Mouse (Mus musculus) embryo, embryonic 11.5 days (tissue): ENCODE measurements around the gene Necap1.
A peak's percentile ranks its signal among the peaks of the same experiment; 100 is the strongest.

Experiments used
- DNase-seq: peaks from one replicate; pipeline ENCODE4 v3.0.0-alpha.2; 2012; ENCODE audit warnings: low read depth, low spot score

The Necap1 gene

DNA sequence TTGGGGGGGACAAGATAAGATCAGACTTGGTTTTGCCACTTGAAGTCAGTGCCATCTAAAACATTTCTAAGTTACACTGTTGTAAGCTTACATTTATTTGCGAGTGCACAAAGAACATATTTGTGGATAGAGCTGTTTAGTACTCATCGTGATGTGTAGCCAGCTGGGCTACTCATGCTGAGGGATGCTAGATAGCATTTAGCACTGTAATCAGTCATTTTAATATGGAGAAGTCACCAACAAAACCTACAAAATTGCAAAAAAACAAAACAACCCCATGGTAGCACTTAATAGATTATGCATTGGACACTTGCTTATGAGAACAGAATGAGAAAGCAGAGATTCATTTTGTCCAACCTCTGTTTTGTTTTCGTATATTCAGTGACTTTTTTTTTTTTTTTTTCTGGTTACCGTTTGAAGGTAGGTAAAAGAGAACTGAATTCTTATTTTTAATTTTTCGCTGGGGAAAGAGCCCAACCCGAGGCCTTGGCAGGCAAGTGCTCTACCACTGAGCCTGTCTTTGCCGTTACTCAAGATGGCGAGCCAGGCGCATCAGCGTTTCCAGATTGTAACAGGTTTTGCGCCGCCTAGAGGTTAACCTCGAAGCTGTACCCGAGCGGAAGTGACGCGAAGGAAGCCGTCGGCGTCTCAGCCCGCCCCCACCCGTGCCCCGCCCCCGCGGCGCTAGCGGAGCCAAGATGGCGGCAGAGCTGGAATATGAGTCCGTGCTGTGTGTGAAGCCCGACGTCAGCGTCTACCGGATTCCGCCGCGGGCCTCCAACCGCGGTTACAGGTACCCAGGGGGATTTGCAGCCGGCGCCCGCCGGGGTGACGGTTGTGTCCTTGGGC, at the start of gene Necap1:
Gene Necap1, plus strand, starts transcription at position 604 of the 849 bp plus-strand sequence.
- peak; percentile 92 for DNase-seq

DNA sequence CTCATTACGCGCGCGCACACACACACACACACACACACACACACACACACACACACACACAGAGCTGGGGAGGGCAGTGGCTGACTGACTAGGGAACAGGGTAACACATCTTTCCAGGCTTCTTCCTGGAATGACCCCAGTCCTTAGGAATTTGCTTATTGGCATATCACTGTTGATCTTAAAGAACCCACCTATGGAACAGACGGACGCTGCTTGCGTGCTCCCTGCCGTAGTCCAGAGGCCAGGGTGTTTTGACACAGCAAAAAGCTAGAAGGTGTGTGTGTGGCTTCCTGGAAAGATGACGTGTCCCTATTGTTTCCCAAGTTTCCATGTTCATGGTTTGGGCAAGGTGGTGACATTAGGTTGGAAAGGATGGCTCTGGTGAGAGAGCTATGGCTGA, 49.1 kb upstream of the Necap1 start:
- DNase-seq: no peak

DNA sequence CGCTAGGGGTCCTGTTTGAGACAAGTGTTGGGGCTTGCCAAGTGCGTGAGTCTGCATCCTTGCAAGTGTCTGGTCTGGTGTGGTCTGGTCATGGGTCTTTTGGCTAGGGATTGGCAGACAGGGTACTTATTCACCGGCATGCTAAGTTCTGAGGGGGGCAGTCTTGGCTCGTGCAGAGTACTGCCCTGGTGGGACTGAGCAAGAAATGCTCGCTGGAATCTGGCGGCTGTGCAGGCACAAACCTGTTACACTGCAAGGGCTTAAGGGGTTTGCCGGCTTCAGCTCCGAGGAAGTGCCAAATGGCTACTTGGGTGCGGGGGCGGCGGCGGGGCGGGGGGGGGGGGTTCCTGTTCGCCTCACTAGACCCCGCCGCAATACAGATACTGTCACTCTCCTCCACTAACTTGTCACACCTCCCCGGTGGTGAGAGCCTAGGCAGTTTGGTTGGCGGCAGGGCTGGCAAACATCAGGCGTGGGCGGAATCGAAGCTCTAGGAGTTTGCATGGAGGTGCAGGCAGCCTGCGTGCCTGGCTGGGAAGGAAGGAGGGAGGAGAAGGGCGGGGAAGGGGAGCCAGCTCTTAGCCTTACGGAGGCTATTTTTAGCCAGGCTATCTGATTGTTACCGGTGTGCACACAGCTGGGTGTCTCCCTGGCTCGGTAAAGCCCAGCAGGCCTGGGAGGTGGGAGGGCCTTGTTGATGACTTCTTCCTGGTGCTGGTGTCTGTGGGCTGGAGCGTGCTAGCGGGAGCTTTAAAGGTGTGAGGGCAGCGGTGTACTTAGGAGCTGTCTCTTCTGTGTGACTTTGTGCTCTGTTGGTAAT, 48.1 kb upstream of the Necap1 start:
- DNase-seq: peak; percentile 47

DNA sequence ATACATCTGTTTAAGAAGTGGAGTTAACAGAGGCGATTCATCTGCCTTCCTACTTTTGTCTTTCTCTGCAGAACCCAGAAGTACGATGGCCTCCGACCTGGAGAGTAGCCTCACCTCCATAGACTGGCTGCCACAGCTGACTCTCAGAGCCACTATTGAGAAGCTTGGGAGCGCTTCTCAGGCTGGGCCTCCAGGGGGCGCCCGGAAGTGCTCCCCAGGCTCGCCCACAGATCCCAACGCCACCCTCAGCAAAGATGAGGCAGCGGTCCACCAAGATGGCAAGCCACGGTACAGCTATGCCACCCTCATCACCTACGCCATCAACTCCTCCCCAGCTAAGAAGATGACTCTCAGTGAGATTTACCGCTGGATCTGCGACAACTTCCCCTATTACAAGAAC, 46.2 kb upstream of the Necap1 start:
- DNase-seq: no peak

DNA sequence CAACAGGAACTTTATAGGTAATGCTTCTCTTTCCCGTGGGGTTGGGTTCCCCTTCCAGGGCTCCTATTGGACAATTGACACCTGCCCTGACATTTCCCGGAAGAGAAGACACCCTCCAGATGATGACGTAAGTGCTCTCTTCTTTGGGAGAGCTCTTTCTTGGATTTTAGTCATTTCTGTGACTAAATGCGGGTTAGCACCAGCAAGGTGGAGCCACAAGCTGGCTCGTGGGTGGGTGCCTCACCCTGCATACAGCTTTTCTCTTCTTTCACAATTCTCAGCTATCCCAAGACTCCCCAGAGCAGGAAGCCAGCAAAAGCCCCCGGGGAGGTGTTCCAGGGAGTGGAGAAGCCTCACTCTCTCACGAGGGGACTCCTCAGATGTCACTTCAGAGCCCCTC, 41.4 kb upstream of the Necap1 start:
- DNase-seq: no peak

DNA sequence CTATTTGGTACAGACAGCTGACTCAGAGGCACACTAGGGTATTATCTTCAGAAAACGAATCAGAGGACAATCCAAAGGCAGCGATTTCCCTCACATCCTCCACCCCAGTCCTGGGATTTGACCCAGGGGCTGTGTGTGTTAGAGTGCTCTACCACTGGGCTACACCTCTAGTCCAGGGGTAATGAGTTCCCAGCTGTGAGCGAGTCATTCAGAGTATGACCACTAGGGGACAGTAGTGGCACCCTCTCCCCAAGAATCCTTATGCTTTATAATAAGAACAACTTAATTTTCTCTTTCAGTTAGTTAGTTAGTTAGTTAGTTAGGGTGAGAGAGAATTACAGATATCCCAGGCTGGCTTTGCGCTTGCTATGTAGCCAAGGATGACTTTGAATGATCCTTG, 39.9 kb upstream of the Necap1 start:
- DNase-seq: no peak

DNA sequence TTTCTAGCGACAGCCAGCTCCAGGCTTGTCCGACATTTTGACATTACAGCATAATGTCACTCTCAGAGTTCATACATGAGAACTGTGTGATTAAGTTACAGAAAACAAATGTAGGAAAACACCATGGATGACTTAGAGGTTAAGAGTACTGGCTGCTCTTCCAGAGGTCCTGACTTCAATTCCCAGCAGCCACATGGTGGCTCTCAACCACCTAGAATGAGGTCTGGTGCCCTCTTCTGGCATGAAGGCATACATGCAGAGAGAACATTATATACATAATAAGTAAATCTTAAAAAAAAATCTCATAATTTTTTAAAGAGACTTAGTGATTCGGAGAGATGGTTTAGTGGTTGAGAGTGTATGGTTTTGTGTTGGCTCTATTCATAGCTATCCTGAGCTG, 37.3 kb upstream of the Necap1 start:
- DNase-seq: no peak

DNA sequence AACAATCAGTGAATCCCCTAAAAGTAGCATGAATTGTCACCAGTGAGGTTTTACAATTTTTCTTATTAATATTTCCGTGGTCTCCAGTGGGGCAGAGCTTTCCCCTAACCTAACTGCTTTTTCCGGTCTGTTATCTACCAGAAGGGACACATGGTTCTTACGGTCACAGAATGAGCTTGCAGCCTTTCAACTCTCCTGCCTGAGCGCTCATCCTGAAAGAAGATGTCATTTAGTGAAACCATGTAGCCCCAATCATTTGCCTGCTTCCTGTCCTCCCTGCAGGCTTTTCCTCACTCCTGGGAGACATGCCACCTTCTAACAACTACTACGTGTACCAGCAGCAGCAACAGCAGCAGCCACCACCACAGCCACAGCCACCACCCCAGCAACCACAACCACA, 36.7 kb upstream of the Necap1 start:
- no peak for DNase-seq

DNA sequence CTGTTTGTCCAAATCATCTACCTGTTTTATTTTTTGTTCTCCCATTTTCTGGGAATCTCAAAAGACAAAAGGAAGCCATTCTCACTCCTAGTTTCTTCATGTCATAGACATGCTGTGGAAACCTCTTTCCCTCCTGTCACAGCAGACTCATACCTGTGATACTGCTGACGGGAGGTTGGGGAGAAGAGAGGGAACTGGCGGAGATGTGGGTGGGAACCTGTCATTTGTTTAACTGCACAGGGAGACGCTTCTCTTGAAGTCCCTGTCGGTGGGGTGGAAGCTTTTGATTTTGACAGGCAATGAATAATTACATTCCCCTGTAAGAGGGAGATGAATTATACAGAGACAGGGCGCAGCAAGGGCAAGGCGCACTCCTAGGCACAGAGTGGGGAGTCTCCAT, 30.5 kb upstream of the Necap1 start:
- DNase-seq: no peak

DNA sequence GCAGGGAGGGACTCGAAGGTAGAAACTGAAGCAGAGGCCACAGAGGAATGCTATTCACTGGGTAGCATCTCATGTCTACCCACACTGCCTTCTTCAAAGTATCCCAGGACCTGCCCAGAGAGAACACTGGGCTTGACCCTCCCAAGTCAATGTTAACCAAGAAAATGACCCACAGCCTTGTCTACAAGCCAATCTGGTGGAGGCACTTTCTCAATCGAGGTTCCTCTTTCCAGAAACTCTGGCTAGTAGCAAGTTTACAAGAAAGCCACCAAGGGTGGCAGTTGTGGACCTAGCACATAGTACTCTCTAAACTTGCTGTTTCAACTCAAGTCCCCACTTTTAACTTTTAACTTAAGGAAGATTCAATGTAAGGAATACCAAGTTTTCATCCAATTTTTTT, 21.6 kb upstream of the Necap1 start:
- DNase-seq: no peak

DNA sequence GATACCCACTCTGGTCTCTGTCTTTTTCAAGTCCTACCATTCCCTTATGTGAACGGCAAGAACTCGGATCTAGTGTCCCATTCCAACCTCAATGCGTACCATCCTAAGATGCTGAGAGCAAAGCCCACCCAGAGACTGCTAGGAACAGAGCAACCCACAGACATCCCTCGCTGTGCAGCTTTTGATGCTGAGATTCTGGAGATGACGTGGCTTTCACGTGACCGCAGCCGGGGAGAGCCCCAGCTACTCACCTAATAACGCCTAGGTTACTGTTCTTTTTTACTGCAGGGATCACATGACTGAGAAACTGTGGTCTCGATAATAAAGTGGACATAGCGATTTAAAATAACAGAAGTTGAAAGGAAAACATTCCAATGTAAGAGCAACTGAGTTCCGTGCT, 19.7 kb upstream of the Necap1 start:
- DNase-seq: no peak

DNA sequence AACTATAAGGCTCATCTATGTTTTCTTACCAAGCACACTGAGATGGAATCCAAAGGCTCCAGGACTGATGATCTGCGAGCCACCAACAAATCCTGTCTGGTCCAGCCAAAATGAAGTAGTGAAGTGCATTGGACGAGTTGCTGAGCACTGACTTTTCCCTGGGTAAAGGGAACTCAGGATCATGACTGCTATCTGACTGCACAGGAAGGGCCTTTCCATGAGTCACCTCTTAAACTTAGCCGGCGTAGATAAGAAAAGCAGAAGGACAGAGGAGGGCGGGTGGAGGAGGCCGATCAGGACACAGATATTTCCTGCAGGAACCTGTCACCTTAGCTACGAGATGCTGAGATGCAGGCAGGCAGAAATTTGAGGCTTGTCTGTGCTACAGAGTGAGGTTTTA, 18.3 kb upstream of the Necap1 start, which contains the start of gene C3ar1:
Gene C3ar1, minus strand, starts transcription at position 207 of the 400 bp plus-strand sequence.
- DNase-seq: no peak

DNA sequence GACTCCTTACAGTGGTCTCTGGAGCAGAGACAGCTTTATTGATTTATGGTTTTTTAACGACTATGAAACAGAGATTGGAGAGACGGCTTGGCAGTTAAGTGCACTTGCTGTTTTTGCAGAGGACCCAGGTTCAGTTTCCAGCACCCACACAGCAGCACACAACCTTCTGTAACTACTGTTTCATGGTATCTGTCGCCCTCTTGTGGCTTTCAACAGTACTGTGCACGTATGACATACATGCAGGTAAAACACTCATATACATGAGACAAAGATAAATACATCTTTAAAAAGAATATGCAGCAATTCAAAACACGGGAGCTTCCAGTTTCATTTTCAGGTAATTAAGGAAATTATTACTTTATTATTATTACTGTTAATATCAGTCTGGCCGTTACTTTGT, 11.8 kb upstream of the Necap1 start:
- no peak for DNase-seq

DNA sequence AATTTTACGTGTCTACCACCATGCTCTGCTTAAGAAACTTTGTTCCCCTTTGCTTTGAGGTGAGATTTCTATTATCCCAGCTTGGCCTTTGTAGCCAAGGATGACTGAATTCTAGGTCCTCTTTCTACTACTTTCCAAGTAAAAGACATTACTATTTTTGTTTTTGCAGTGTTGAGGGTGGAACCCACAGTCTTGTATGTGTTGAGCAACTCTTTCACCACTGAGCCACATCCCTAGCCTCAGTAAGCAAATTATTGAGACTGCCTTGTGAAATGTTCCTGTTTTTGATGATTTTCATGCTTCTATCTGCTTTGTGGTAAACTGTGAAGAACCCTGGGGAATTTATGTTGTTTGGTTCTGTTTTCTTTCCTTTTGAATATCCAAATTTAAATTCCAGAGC, 11.4 kb upstream of the Necap1 start:
- DNase-seq: no peak

DNA sequence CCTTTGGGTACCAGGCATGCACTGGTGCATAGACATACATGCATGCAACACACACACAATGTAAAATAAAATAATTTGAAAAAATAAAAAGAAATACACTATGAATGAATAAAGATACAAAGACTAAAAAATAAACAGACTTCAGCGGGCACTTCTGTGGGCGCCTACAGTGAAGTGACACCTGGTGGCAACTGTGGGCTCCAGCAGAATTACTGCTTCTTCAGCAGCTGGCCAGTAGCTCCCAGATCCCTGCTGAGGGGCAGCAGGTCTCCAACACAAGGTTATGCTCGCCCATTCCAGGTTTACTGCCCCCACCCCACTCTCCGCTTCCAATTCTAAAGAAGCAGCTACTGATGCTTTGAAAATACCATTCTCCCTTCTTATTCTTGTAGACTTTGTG, 6.4 kb upstream of the Necap1 start:
- no peak for DNase-seq

DNA sequence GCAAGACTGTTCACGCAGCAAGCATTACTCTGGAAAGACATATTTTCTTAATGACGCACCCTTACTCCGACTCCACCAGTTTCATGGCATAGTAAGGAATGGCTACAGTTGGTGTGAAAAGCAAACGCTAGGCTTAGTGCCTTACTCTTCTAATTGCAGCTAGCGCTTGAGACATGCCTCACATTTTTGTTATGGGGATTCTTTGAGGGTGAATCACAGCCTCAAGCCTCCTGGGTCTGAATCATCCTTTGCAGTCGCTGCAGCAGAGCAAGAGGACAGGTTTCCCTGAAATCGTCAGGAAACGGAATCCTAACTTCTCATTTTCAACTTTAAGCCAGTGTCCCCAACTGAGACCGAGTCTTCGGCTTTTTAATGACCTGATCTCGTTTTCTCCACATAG, 4.4 kb upstream of the Necap1 start:
- DNase-seq: no peak

DNA sequence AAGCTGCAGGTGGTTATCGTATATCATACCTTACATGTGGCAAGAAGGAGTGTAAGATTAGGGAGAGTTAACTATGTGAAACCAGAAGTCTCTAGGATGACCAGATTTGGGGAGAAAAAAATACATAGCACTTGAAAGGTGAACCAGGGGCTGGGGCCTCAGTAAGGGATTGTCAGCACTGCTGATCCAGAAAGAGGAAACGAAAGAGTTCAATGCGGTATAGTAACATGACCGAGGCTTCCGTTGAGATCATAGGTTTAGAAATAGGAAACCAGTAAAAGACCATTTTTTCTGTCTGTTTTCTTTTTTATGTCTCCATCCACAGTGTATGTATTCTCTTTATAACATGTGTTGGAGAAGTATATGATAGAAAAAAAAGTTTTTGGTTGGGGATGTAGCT, 1.5 kb upstream of the Necap1 start:
- no peak for DNase-seq

DNA sequence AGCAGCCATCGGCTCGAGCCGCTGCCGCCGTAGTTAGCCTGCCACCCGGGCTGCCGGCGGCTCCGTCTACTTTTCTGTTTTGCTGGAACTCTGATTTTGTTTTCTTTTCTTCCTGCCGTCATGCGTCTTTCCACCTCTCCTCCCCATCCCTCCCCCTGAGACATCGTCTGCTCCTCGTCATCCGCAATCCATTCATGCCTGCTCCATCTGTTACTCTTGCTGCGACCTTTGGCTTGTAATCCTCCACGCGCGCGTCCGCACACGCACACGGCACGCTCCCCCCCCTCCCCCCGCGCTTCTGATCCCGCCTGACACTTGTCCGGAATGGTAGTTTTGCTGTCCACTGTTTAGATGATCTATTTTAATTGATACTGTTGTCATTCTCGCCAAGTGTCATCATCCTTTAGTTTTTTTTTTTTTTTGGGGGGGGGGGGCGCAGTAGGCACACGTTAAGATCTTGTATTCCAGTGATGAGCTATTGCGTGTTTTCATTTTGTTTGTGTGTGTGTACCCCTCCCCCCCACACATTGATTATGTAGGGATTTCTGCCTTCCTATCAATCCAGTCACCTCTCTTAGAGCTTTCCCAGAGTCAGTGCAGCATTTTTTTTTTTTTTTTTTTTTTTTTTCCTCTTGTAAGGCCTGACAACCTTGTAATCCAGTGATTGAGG, 581 bp downstream of the Necap1 start:
- DNase-seq: peak; percentile 32

DNA sequence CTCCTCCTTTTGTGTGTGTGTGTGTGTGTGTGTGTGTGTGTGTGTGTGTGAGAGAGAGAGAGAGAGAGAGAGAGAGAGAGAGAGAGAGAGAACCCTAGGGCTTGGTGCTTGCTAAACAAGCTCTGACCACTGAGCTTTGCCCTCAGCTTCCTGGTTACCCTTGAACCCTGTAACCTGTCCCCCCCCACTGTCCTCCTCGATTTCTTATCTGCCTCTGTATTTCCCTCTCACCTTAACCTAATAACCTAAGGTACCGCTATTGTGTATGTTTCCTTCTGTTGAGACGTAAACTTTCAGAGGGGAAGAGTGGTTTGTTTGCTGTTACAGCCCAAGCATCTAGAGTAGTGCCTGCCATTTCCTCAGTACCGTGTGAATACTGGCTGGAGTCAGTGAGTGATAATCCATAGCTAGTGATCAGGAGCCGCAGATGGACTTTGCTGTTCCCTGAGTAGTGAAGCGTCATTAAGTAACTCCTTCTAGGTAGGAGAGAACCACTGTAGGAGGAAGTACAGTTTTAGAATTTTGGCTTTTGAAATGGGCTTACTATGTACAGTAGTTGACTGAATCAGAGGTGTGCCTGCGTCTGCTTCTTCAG, 5.0 kb downstream of the Necap1 start:
- DNase-seq: no peak

DNA sequence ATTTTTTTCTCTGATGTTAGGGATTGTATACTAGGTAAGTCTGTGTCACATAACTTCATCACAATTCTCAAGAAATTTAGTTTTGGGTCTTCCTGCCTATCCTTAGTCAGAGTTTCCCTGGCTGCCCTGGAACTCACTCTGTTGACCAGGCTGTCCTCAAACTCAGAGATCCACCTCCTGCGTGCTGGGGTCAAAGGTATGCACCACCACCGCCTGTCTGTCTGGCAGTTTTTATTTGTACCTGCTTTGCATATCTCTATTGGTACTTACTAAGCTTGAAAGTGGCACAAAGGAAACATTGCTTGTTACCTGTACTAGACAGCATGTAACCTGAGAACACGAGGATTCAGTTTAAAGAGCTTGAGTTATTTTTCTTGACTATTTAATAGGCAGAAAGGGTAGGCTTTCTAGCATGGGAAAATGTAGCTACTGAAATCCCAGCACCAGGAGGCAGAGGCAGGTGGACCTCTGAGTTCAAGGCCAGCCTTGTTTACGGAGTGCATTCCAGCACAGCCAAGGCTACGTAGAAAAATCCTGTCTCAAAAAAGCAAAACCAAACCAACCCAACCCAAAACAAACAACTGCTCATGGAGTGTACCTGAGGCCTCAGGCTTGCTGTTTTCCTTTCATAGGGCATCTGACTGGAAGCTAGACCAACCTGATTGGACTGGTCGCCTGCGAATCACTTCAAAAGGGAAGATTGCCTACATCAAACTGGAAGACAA, 5.7 kb downstream of the Necap1 start:
- no peak for DNase-seq

DNA sequence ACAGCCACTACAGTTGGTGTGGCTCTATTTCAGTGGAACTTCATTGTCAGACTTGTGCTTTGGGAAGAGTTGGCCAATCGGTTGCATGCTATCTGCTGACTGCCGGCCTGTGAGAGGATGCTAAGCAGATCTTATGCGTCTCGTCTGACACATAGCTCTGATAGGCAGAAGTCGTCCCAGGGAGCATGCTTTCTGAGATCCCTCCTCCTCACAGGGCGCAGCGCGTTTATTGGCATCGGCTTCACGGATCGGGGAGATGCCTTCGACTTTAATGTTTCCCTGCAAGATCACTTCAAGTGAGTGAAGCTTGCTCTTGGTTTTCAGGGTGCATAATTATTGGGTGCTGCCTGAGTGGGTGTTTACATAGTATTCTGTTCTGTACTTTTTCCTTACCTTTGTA, 7.0 kb downstream of the Necap1 start:
- DNase-seq: no peak
